Mouse (Mus musculus) layer of hippocampus, postnatal 10 days (tissue): ENCODE measurements around the gene Myo15. TPM values are rescaled to one million over a fixed set of nuclear protein-coding genes. Genes with fewer than 3 reads are reported as not detected.
"Not testable (repeated sequence)": the region's sequence is repeated elsewhere in the genome, so short reads cannot be mapped to it uniquely, and the experiment has no call there.

Experiments
- DNase-seq, 2 experiments: peaks; one replicate each; pipeline ENCODE4 v3.0.0; 2021; ENCODE audit warnings: low spot score in 2 of 2
- long read RNA-seq: library from polyadenylated mRNA; stranded (forward); transcript quantifications from one replicate; pipeline ENCODE4 v2.0.0, GENCODE M21; 2023
- total RNA-seq, 2 experiments: library from RNA; stranded (reverse); gene quantifications; 2 replicates each; pipeline ENCODE4 v1.2.3; 2021

Myo15 gene
- under 1 TPM; 0.13 to 0.18 TPM for total RNA-seq
- long read RNA-seq, partial matches to known transcripts, result 0 of 2 reads
- long read RNA-seq, other reads (novel, unspliced or antisense), result 2 of 2 reads

DNA sequence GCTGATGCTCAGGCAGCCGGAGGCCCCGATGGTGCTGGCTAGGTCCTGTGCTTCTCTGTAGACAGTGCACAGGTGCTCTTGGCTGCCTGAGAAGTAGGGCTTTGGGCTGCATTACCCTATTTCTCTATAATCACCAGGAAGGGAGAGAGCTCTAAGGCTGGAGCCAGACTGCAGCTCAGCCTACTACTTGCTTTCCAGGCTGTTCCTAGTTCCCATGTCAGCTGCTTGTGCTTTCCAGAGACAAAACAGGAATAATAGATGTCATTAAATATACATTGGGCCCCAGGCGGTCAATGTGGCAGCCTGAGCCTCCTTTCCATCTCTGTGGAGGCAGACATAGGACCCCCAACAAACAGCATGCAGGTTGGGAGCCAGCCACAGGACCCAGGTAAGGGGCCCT is at the start of gene Myo15:
Gene Myo15 (plus strand): TSS at position 301 of the 400 bp plus-strand sequence.
- no peak for DNase-seq

DNA sequence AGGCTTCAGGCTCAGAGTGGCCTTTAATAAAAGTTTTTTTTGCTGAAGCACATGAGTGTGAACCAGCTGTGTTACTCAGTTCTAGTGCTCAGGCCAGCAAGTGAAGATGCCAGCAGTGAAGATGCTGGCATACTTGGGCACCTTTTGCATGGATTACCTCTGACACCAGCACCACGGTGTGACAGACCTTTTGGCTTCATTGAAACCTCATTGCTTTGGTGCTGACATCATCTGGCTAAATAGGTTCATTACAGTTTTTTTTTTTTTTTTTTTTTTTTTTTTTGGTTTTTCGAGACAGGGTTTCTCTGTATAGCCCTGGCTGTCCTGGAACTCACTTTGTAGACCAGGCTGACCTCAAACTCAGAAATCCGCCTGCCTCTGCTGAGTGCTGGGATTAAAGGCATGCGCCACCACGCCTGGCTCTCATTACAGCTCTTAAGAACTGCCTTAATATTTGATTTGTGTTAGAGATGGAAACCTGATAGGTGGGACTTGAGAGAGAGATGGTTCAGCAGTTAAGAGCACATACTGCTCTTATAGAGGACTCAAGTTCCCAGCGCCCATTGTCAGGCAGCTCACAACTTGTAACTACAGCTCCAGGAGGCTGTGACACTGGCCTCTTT is 47.0 kb upstream of the Myo15 start:
- no peak for DNase-seq

DNA sequence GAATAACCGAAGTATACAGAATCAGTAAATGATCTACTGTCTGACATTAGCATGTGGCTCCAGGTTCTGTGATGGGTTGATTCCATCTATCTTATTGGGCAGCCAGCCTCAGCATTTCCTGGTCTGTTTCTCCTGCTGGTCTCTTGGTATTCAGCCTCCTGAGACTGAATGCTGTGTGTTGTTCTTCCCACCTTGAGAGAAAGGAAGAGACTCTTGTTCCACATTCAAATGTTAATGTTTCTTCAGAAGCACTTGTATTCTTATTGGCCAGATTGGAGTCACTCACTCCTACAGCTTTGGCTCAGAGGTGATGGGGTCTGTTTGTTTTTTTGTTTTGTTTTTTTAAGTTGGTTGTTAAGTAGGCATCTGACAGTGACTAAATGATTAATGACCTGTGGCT is 46.1 kb upstream of the Myo15 start:
- no peak for DNase-seq

DNA sequence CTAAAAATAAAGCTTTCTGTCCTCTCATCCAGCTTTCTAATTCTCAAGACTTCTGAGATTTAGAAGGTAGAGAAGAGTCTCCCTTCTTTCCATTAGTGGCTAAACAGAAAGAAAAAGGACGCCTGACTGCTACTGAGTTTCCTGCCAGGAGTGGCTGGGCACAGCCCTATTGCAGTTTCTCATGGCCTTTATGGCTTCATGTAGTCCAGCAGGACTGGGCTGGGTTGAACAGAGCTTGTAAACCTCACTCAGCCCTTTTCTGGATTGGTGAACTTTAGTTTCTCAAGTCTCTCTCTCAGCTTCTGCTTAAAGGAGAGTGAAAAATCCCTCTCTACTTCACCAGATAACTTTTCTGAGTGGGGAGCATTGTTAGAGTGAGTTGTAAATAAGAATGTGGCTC is 42.7 kb upstream of the Myo15 start:
- no peak for DNase-seq

DNA sequence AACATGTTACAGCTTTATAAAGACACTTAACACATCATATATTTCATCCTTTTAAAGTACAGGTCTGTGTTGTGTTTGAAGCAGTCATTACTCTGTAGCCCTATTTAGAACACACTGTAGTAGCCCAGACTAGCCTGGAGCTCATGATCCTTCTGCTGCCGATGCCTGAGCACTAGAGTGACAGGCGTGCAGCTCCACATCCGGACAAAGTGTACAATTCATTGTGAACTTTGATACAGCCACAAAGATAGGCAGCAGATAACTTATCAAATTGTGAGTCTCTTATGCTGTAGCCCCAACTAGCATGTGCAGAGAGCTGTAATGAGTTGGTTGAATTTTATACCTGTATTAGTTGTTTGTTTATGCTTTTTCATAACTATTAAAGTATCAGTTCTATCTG is 41.5 kb upstream of the Myo15 start:
- no peak for DNase-seq

DNA sequence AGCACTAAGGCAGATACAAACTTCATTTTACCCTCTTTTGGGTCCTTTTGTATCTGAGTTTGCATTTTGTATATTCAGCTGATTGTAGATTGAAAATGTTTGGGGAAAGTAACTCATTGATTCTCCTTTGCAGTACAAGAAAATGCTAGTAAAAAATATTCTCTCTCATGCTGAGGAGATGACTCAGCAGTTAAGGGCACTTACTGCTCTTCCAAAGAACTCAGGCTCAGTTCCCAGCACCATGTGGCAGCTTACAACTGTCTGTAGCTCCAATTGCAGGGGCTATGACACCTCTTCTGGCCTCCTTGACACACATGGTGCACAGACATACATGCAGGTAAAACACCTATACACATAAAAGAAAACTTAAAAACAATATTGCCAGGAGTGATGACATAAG is 35.6 kb upstream of the Myo15 start:
- DNase-seq, result no peak

DNA sequence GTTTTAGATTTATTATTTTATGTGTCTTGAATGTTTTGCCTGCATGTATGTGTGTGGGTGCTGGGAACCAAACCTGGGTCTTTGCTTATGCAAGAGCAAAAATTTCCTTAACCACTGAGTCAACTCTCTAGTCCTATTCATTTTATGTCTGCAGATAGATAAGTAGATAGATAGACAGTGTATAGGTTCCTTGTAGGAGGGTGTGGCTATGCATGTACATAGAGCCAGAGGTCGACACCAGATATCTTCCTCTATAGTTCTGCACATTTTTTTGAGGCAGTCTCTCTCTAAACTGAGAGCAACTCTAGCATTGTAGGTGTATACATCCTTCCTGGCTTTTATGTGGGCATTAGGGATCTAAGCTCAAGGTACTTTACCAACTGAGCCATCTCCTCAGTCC is 34.0 kb upstream of the Myo15 start:
- no peak for DNase-seq

DNA sequence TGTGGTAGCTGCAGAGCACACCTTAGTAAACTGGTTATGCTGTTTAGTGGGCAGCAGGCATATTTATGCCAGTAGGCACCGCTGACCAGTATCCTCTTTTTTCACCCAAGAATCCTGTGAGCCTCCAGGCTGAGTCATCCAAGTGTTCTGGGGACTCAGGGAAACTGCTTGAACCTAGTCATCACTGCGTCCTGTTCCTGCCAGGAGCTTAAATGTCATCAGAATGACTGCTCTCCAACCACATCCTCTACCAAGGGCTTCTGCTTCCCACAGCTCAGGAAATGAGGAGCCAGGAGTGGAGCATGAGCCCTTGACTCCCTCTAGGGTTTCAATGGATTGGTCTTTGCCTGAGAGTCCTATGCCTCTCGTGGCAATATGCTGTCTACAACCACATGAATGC is 32.5 kb upstream of the Myo15 start:
- DNase-seq, result no peak

DNA sequence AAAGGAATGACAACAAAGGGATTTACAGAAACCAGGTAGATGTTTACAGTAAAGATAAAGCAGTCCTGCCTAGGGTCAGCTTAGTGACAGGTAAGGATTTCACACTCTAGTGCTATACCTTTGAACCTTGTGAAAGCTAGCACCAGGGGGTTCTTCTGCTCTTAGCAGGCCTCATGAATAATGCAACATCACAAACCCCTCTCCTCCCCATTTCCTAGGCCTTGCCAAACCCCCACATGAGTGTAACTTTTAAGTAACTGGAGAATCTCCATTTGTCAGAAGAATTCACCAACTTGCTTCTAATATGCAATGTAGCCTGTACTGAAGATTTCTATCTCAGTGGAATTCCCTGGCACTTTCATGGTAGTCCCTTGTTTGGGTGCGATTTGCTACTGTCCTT is 29.5 kb upstream of the Myo15 start:
- not testable (repeated sequence) for DNase-seq

DNA sequence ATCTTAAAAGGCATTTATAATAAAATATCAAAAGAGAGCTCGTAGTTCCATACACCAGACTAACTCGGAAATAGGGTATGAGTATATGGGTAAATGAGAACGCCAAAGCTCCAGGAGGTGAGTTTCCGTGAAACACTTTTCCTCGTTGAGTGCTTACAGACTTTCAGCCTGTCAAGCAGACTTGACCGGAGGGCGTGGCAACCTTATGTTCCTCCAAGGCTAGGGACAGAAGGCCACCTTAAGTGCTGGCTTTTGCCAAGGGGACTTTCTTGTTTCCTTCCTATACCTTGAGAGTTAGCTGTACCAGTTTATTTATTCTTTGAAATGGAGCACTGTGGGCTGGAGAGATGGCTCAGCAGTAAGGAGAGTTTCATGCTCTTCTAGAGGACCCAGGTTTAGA is 29.0 kb upstream of the Myo15 start:
- DNase-seq, result no peak

DNA sequence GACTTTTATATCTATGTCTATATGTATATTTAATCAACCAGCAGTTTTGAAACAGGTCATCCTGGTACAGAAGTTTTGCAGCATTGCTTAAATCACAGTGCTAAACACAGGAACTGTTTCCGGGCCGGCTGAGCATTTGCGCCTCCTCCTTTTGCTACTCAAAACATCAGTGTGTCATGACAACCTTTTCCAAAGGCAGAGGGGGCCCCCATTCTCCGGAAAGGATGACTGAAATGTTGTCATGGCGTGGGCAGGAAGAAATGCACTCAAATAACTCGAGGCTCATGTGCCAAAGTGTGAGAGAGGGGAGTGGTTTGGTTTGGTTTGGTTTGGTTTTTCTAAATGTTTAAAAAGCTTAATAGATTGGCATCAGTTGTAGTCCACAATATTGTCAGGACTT is 26.2 kb upstream of the Myo15 start:
- DNase-seq, result no peak

DNA sequence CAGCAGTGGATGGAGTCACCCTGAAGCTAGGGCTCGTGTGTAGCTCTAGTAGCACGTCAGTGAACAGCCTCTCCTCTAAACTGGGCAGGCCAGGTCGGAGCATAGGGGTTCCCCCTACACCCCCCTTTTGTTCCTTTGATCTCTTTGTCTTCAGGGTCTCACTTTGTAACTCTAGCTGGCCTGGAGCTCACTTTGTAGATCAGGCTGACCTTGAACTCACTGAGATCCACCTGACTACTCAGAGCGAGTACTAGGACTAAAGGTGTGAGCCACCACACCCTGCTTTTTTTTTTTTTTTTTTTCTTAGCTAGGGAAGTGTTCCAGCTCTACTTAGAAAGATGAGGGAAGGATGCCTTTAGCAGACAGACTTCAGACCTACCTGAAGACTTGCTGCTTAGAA is 25.1 kb upstream of the Myo15 start:
- DNase-seq, result no peak

DNA sequence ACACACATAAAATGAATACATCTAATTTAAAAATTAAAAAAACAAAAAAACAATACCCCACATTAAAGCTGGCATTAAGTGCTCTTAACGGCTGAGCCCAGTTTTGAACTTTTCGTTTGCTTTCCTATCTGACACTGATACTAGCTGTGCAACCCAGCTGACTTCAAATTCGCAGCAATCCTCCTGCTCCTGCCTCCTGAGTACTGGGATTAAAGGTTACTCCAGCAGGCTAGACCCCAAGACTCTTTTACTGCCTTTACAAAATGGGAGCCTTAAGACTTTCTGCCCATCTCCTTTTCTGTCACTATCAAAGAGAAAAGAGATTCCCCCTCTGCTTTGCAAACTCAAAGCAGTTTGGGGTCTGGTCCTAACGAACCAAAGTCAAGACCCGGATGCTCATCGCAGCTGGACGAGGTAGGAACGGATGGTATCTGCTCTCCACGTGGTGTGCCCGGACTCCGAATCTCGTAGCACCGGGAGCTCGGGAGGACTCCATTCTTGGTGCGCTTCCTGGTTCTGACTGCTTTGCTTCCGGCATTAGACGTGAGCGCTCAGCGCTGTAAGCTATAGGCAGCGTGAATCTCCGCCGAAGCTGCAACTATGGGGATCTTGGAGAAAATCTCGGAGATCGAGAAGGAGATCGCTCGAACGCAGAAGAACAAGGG is 14.9 kb upstream of the Myo15 start, which contains the start of gene Drg2:
Gene Drg2 (plus strand): TSS at position 512 of the 665 bp plus-strand sequence.
- peak; percentile 95 to 96 for DNase-seq

DNA sequence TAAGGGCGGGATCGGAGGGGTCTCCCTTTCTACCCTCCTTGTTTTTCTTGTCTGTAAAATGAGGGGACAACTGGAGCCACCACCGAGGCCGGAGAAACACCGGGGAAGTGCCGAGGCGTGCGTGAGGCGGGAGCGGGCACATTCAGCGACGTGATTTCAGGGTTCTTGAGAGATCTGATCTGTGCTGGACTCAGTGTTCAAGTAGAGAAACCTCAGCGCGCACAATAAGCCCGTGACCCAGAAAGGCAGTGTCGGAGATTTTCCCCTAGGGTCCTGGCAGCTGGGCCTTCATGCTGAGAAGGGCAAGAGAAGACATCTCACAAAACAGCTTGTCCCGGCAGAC is 14.4 kb upstream of the Myo15 start:
- no peak for DNase-seq

DNA sequence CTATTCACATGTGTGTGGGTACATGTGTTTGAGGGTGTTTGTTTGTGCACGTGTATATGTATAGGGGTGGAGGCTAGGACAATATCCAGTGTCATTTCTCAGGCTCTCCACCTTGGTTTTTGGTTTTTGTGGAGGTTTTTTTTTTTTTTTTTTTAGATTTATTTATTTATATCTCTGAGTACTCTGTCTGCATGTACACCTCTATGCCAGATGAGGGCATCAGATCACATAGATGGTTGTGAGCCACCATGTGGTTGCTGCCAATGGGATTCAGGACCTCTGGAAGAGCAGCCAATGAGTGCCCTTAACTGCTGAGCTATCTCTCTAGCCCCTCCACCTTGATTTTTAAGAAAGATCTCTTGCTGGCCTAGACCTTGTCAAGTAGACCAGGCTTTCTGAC is 11.2 kb upstream of the Myo15 start:
- DNase-seq, result no peak

DNA sequence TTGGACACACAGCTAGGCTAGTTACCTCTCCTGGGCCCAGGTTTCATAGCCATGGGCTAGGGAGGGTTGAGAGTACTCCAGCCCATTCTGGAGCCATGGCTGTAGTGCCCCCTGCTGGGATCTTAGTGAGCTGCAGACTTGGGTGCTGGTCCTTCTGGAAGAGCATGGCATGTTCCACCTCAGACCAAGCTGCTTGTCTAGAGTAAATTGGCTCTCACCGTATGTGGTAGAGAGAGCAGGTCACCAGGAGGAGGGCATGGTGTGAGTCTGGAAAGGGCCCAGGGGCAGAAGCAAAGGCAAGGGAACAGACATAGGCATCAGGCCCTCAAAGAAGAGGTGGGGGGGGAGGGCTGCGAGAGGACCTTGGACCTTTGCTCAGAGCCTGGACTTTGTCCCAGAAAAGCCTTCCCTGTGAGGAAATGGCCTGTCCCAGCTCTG is 3.2 kb upstream of the Myo15 start:
- peak; percentile 35 for DNase-seq

DNA sequence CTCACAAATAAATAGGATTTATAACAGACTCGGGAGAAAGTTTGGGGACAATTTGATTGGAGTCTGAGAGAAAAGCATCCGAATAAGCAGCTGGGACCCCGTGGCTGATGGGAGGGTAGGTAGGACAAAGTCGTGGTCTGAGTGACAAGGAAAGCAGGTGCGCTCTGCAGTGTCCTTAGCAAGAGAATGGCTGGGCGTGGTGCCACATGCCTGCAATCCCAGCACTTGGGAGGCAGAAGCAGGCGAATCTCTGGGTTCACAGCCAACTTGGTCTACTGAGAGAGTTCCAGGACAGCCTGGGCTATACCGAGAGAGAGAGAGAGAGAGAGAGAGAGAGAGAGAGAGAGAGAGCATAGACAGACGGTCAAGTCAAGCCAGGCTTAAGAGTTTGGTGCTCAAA is 1.6 kb downstream of the Myo15 start:
- no peak for DNase-seq

DNA sequence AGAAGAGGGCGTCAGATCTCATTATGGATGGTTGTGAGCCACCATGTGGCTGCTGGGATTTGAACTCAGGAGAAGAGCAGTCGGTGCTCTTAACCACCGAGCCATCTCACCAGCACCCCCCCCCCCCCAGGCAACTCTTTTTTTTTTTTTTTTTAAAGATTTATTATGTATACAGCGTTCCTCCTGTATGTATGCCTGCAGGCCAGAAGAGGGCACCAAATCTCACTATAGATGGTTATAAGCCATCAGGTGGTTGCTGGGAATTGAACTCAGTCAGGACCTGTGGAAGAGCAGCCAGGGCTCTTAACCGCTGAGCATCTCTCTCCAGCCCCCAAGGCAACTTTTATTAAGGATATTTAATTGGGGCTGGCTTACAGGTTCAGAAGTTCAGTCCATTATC is 5.4 kb downstream of the Myo15 start:
- no peak for DNase-seq

DNA sequence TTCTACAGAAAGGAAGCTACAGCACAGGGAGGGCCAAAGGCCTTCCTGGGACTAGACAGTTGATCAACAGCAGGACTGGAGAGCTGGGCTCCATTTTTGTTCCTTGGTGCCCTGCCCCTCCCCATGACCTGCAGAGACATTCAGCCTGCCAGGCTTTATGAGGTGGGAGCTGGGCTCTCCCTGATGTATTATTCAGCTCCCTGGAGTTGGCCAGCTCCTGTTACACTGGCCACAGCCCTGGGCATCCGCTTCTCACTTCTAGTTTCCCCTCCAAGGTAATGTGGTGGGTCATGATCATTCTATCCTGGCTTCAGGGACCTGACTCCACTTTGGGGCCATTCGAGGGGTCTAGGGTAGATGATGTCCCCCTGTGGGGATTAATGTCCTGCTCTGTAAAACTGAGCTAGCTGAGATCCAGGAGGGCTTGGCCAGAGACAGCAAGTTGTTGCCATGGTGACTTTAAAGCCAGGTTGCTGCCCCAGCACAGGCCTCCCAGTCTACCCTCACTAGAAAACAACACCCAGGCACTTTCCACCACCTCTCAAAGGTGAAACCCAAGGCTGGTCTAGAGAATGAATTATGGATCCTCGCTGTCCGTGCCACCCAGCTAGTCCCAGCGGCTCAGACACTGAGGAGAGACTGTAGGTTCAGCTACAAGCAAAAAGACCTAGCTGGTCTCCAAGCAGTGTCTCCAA is 6.7 kb downstream of the Myo15 start:
- no peak for DNase-seq

DNA sequence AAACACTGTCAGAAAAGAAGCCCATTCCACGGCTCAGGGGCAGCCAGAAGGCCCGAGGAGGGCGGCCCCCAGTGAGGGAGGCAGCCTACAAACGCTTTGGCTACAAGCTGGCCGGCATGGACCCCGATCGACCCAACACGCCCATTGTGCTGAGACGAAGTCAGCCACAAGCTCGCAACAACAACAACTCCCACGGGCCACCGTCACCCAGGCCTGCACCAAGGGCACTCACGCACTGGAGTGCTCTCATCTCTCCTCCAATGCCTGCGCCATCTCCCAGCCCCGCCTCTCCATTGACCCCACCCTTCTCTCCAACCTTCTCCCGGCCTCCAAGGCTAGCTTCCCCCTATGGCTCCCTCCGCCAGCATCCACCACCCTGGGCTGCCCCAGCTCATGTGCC is 9.0 kb downstream of the Myo15 start:
- no peak for DNase-seq

DNA sequence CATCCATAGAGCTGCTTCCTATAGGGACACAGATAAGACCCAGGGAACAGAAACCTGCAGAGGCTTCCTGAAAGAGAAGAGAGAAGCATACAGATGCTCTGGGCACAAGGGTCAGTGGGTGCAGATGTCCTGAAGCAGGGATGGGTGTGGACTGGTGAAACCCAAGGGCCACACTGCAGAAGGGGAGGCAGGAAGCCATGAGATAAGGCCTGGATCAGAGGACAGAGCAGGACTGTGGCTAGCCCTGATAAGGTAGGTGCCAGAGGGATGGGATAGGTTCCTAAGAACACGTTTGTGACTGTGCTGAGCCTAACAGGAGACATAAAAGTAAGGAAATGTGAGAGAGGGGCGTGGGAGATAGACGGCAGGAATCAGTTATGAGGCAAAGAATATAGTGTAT is 17.1 kb downstream of the Myo15 start:
- DNase-seq, result no peak

DNA sequence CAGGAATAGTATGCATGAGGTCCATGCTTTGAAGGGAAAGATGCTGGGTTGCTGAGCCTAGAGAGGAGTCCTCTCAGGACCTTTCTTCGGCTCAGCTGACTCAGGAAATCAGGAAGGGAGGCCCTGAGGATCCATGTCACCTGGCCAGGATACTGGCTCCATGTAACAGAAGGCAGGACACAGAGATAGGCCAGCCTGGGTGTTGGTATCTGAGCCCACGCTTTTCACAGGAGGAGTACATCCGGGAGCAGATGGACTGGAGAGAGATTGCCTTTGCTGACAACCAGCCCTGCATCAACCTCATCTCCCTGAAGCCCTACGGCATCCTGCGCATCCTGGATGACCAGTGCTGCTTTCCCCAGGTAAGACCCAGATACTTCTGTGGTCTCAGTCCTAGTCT is 23.6 kb downstream of the Myo15 start:
- DNase-seq, result no peak

DNA sequence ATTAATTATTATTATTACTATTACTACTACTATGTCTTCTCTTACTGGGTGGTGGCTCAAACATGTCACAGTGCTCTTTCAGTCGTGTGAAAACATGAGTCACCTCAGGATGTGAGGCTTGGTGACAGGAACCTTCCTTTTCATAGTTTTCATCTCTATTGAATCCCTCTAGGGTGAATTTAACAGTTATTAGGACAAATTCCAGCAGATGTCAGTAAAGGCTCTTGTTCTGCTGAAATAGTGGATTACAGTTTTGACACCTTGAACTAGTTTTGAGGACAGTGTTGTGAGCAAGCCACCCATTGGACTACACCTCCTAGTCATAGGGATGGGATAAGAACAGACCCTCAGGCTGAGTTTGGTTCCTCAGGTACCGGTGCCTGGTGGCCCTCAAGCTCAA is 26.6 kb downstream of the Myo15 start:
- DNase-seq, result no peak
